Mouse (Mus musculus): ENCODE results near the gene Ccdc148. TPM values are rescaled to one million over a fixed set of nuclear protein-coding genes. Genes with fewer than 3 reads are reported as not detected.

The Ccdc148 gene
- total and polyA plus RNA-seq, 3 experiments, result not detected

DNA sequence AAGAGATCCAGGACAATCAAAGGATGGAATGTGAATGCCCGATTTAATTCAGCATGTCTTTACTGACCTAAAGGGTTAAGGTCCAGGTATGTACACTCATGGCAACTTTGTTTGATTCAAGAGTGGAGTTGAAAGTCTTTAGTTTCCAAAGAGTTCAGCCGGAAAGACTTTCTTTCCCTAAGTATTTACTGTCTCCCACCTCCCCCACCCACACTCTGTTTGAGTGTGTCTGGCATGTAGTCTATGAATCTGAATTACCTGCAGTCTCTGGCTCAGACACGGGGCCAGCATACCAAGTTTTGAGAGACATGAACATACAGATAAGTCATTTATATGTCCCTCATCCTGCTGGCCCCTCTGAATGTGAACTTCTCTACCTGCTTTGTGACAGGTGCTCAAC lies 374.3 kb downstream of the Ccdc148 start:
- H3K9ac ChIP-seq (ENCODE audit: control insufficient read depth, low read depth, low read length, poor library complexity, severe bottlenecking), result no peak overlapping the region
- H3K4me1 ChIP-seq (ENCODE audit: control insufficient read depth in 1 of 2, insufficient read depth in 2 of 2, low read length in 2 of 2), result no peaks in the 10 kb centered on the region
- no peak for DNase-seq (ENCODE audit: low read depth, low spot score)
- TF ChIP-seq ZKSCAN1 (IDR thresholded peaks at IDR 0.05; ENCODE audit: low read depth, low read length) (no peak), POLR2AphosphoS5 (IDR thresholded peaks at IDR 0.05; ENCODE audit: borderline replicate concordance, low read depth, low read length) (no peak), BHLHE40 (IDR thresholded peaks at IDR 0.05; ENCODE audit: borderline replicate concordance, low read depth, low read length) (no peak), ZMIZ1 (IDR thresholded peaks at IDR 0.05; ENCODE audit: low read depth, low read length) (no peak), RAD21 (IDR thresholded peaks at IDR 0.05; ENCODE audit: low read depth, low read length) (no peak), MXI1 (IDR thresholded peaks at IDR 0.05; ENCODE audit: low read depth, low read length) (no peak), GABPA (IDR thresholded peaks at IDR 0.05; ENCODE audit: low read depth, low read length) (no peak), CTCF (IDR thresholded peaks at IDR 0.05 in 2 of 3, conservative IDR thresholded peaks at IDR 0.05 in 1 of 3; ENCODE audit: control insufficient read depth in 1 of 3, insufficient read depth in 1 of 3, low read depth in 2 of 3, low read length in 3 of 3, poor library complexity in 1 of 3, severe bottlenecking in 1 of 3) (no peak), MYB (IDR thresholded peaks at IDR 0.05; ENCODE audit: low read depth, low read length) (no peak), SMC3 (IDR thresholded peaks at IDR 0.05; ENCODE audit: low read depth, low read length) (no peak), POLR2A (IDR thresholded peaks at IDR 0.05; ENCODE audit: control insufficient read depth in 1 of 2, insufficient read depth in 1 of 2, low read depth in 1 of 2, low read length in 2 of 2, poor library complexity in 1 of 2) (no peak), E2F4 (IDR thresholded peaks at IDR 0.05; ENCODE audit: borderline replicate concordance, low read depth, low read length) (no peak), POLR2AphosphoS2 (IDR thresholded peaks at IDR 0.05; ENCODE audit: low read length) (no peak), UBTF (IDR thresholded peaks at IDR 0.05; ENCODE audit: borderline replicate concordance, insufficient read depth, low read depth, low read length) (no peak), MYC (IDR thresholded peaks at IDR 0.05; ENCODE audit: low read depth, low read length) (no peak)
- H3K36me3 ChIP-seq (ENCODE audit: control insufficient read depth in 1 of 2, insufficient read depth in 2 of 2, low read length in 2 of 2), result no peaks in the 10 kb centered on the region
- no peaks in the 10 kb centered on the region for H3K9me3 ChIP-seq (replicated peaks; ENCODE audit: insufficient read depth, low read length)
- H3K27me3 ChIP-seq (ENCODE audit: control insufficient read depth in 1 of 2, insufficient read depth in 2 of 2, low read length in 2 of 2), result no peaks in the 10 kb centered on the region
- no peak overlapping the region for H3K4me3 ChIP-seq (ENCODE audit: control insufficient read depth in 1 of 2, insufficient read depth in 1 of 2, low read depth in 2 of 2, low read length in 2 of 2)
- no peak overlapping the region for H3K27ac ChIP-seq (ENCODE audit: control insufficient read depth, low read depth, low read length)
- H3K79me2 ChIP-seq (ENCODE audit: control insufficient read depth, insufficient read depth, low read length, poor library complexity), result no peaks in the 10 kb centered on the region

DNA sequence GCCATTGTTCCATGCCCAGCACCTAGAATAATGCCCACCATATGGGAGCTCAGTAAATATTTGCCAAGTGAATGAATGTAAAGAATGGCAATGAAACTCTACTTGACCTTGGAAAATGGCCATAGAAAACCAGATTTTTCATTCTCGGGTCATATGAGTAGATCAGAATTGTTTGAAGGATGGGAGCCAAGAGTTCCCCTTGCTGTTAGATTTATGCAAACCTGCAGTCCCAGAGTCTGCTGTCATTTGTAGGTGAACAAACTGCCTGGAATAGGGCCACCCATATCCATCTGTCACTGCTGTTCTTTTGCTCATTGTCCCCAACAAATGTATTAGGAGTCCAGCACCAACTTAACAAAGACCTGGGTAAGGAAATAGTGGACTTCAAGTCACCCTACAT lies 377.0 kb downstream of the Ccdc148 start:
- DNase-seq (ENCODE audit: low read depth, low spot score), result no peak

DNA sequence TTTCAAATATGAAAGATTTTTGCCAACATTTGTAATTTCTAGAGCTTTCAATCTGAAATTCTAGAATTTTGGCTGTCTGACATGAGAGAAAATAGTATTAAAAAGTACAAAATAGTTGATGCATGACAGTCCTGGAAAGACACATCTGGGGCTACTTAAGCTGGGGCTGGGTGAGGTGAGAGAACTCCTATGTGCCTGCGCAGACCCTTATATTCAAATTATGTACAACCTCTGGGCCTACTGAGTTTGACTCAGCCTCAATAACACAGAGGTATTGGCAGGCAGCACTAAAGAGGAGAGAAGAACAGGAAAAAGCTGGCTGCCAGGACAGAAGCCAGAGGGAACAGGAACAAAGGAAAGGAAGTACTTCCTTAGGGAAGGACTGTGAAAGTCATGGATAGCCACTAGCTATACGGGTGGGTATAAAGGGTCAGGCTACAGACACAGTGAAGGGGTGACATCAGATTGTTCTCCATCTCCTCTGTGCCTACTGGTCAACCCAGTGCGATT lies 381.4 kb downstream of the Ccdc148 start:
- Histone ChIP-seq H3K27ac (ENCODE audit: control insufficient read depth, low read depth, low read length) (no peak overlapping the region), H3K9me3 (replicated peaks; ENCODE audit: insufficient read depth, low read length) (no peaks in the 10 kb centered on the region), H3K4me3 (ENCODE audit: control insufficient read depth in 1 of 2, insufficient read depth in 1 of 2, low read depth in 2 of 2, low read length in 2 of 2) (no peak overlapping the region), H3K79me2 (ENCODE audit: control insufficient read depth, insufficient read depth, low read length, poor library complexity) (no peaks in the 10 kb centered on the region), H3K4me1 (ENCODE audit: control insufficient read depth in 1 of 2, insufficient read depth in 2 of 2, low read length in 2 of 2) (no peaks in the 10 kb centered on the region), H3K9ac (ENCODE audit: control insufficient read depth, low read depth, low read length, poor library complexity, severe bottlenecking) (no peak overlapping the region), H3K36me3 (ENCODE audit: control insufficient read depth in 1 of 2, insufficient read depth in 2 of 2, low read length in 2 of 2) (no peaks in the 10 kb centered on the region), H3K27me3 (ENCODE audit: control insufficient read depth in 1 of 2, insufficient read depth in 2 of 2, low read length in 2 of 2) (no peaks in the 10 kb centered on the region)
- TF ChIP-seq ZMIZ1 (IDR thresholded peaks at IDR 0.05; ENCODE audit: low read depth, low read length) (no peak), HCFC1 (IDR thresholded peaks at IDR 0.05; ENCODE audit: low read depth, low read length) (no peak), ZKSCAN1 (IDR thresholded peaks at IDR 0.05; ENCODE audit: low read depth, low read length) (no peak), CHD1 (IDR thresholded peaks at IDR 0.05; ENCODE audit: low read depth, low read length) (no peak), TAL1 (IDR thresholded peaks at IDR 0.05; ENCODE audit: low read length) (no peak), SMC3 (IDR thresholded peaks at IDR 0.05; ENCODE audit: low read depth, low read length) (no peak), POLR2AphosphoS5 (IDR thresholded peaks at IDR 0.05; ENCODE audit: borderline replicate concordance, low read depth, low read length) (no peak), ETS1 (IDR thresholded peaks at IDR 0.05; ENCODE audit: low read depth, low read length) (no peak), EP300 (IDR thresholded peaks at IDR 0.05; ENCODE audit: low read depth in 1 of 2, low read length in 2 of 2) (no peak), NRF1 (IDR thresholded peaks at IDR 0.05; ENCODE audit: insufficient read depth, low read depth, low read length, poor library complexity, severe bottlenecking) (no peak), USF2 (IDR thresholded peaks at IDR 0.05; ENCODE audit: borderline replicate concordance in 1 of 2, insufficient read depth in 1 of 2, low read depth in 1 of 2, low read length in 2 of 2) (no peak), KAT2A (conservative IDR thresholded peaks at IDR 0.05; ENCODE audit: low read depth, low read length) (no peak), MXI1 (IDR thresholded peaks at IDR 0.05; ENCODE audit: low read depth, low read length) (no peak), E2F4 (IDR thresholded peaks at IDR 0.05; ENCODE audit: borderline replicate concordance, low read depth, low read length) (no peak)
- DNase-seq (ENCODE audit: low read depth, low spot score), result no peak

More for the DNA sequence above, 377.0 kb downstream of the Ccdc148 start:
- no peak overlapping the region for H3K27ac ChIP-seq (ENCODE audit: control insufficient read depth, low read depth, low read length)
- no peaks in the 10 kb centered on the region for H3K36me3 ChIP-seq (ENCODE audit: control insufficient read depth in 1 of 2, insufficient read depth in 2 of 2, low read length in 2 of 2)
- no peaks in the 10 kb centered on the region for H3K79me2 ChIP-seq (ENCODE audit: control insufficient read depth, insufficient read depth, low read length, poor library complexity)
- no peak overlapping the region for H3K9ac ChIP-seq (ENCODE audit: control insufficient read depth, low read depth, low read length, poor library complexity, severe bottlenecking)
- H3K4me3 ChIP-seq (ENCODE audit: control insufficient read depth in 1 of 2, insufficient read depth in 1 of 2, low read depth in 2 of 2, low read length in 2 of 2), result no peak overlapping the region
- TF ChIP-seq MAFK (IDR thresholded peaks at IDR 0.05; ENCODE audit: borderline replicate concordance, low read depth, low read length), result no peak
- TF ChIP-seq MYC (IDR thresholded peaks at IDR 0.05; ENCODE audit: low read depth, low read length), result no peak
- no peaks in the 10 kb centered on the region for H3K9me3 ChIP-seq (replicated peaks; ENCODE audit: insufficient read depth, low read length)
- no peaks in the 10 kb centered on the region for H3K27me3 ChIP-seq (ENCODE audit: control insufficient read depth in 1 of 2, insufficient read depth in 2 of 2, low read length in 2 of 2)
- H3K4me1 ChIP-seq (ENCODE audit: control insufficient read depth in 1 of 2, insufficient read depth in 2 of 2, low read length in 2 of 2), result no peaks in the 10 kb centered on the region

Measured in MEL (cell line).